Mouse (Mus musculus) CD8-positive naive resting alpha-beta T cell, adult 57 days (primary cell): ENCODE measurements around the gene Rassf4. TPM values are rescaled to one million over a fixed set of nuclear protein-coding genes. Genes with fewer than 3 reads are reported as not detected.

ENCODE experiments used
- total RNA-seq: library from RNA; stranded (reverse); gene quantifications from one replicate; pipeline ENCODE4 v1.2.4, GENCODE M21; 2023

The Rassf4 gene
- total RNA-seq: 3.6 TPM

GRCm38 (mm10) chr6:116673471-116674282 lies at the start of gene Rassf4:
Gene Rassf4, minus strand, starts transcription at chr6:116673952.

GRCm38 (mm10) chr6:116716666-116717065 lies 42.9 kb upstream of the Rassf4 start, which contains the start of gene Tmem72:
Gene Tmem72, minus strand, starts transcription at chr6:116716913.

GRCm38 (mm10) chr6:116650406-116650805 lies 23.3 kb downstream of the Rassf4 start, which contains the start of gene Depp1:
Gene Depp1, plus strand, starts transcription at chr6:116650609.

GRCm38 (mm10) chr6:116628539-116629171 lies 45.1 kb downstream of the Rassf4 start, which contains the start of gene Zfp422:
Gene Zfp422, minus strand, starts transcription at chr6:116628999.

GRCm38 (mm10) chr6:116584095-116584494 lies 89.7 kb downstream of the Rassf4 start, which contains the start of gene Olfr215:
Gene Olfr215, minus strand, starts transcription at chr6:116584195.

Other genes with a start within 250 kb of the Rassf4 start
- 0.77 TPM for gene Alox5, start 212.8 kb downstream of the Rassf4 start, total RNA-seq
- gene Olfr211, start 184.9 kb downstream of the Rassf4 start, total RNA-seq: not detected
- not detected for gene Olfr212, start 167.4 kb downstream of the Rassf4 start, total RNA-seq
- gene Olfr213, start 135.5 kb downstream of the Rassf4 start, total RNA-seq: not detected
- 2.8 TPM for gene Gm5580, start 122.8 kb downstream of the Rassf4 start, total RNA-seq
- gene Olfr214, start 119.7 kb downstream of the Rassf4 start, total RNA-seq: not detected
- not detected for gene Olfr215, start 89.8 kb downstream of the Rassf4 start, total RNA-seq
- gene Zfp422, start 45.0 kb downstream of the Rassf4 start, total RNA-seq: 24.8 TPM
- not detected for gene Depp1, start 23.3 kb downstream of the Rassf4 start, total RNA-seq
- 0.15 TPM for gene Tmem72, start 43.0 kb upstream of the Rassf4 start, total RNA-seq